Mouse (Mus musculus) brown adipose tissue, adult 24 weeks (tissue): ENCODE measurements around the gene Mtf2. TPM values are rescaled to one million over a fixed set of nuclear protein-coding genes. Genes with fewer than 3 reads are reported as not detected.

Source experiments
- H3K27ac ChIP-seq: fragments of 200-500 bp; replicated peaks from 2 replicates; pipeline ENCODE4 v1.5.1; 2012; ENCODE audit warnings: low read depth, mild to moderate bottlenecking, low read length
- H3K4me1 ChIP-seq: fragments of 200-500 bp; 2 replicates; pipeline ENCODE4 v1.6.1; 2012; ENCODE audit warnings: low read length, mixed read lengths; ENCODE audit not compliant: control insufficient read depth, insufficient read depth, insufficient read length
- H3K4me3 ChIP-seq: fragments of 200-500 bp; 2 replicates; pipeline ENCODE4 v1.5.1; 2012; ENCODE audit warnings: low read depth, mild to moderate bottlenecking, low read length, moderate library complexity; ENCODE audit not compliant: insufficient read depth
- polyA plus RNA-seq: library from polyadenylated mRNA; stranded (reverse); fragments of >200 nt; gene quantifications from 2 replicates; pipeline ENCODE4 v1.2.4, GENCODE M21; 2012; ENCODE audit not compliant: missing spikeins, insufficient read depth, insufficient read length

Gene Mtf2
- polyA plus RNA-seq, 1 experiment = 5.9 TPM

DNA sequence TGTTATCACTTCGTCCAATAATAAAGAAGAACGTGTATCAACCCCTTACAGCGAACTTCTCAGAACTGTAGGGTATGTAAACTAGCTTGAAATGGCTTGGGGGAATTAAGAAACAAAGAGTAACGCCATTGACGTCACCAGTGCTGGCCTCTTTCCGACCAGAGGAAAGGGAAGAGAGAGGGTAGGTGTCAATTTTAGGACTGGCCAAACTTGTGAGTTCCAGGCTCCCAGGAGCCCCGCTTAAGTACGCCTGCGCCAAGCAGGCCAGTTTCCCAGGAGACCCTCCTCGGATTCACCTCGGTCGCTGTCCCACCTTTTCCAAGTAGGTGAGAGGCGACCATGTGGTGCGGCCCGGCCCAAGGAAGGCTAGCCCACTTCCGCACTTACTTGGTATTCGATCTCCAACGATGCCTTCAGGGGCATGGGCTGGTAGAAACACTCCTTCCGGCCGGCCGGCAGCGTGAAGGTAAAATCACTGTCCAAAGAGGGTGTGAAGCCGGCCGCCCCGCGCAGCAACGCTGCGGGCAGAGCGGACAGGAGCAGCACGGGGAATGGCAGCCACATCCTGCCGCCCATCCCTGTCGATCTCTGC, 66.5 kb downstream of the Mtf2 start:
- Histone ChIP-seq H3K27ac (peak overlapping the region; percentile 96), H3K4me3 (peak overlapping the region; percentile 73), H3K4me1 (no peaks in the 10 kb centered on the region)

DNA sequence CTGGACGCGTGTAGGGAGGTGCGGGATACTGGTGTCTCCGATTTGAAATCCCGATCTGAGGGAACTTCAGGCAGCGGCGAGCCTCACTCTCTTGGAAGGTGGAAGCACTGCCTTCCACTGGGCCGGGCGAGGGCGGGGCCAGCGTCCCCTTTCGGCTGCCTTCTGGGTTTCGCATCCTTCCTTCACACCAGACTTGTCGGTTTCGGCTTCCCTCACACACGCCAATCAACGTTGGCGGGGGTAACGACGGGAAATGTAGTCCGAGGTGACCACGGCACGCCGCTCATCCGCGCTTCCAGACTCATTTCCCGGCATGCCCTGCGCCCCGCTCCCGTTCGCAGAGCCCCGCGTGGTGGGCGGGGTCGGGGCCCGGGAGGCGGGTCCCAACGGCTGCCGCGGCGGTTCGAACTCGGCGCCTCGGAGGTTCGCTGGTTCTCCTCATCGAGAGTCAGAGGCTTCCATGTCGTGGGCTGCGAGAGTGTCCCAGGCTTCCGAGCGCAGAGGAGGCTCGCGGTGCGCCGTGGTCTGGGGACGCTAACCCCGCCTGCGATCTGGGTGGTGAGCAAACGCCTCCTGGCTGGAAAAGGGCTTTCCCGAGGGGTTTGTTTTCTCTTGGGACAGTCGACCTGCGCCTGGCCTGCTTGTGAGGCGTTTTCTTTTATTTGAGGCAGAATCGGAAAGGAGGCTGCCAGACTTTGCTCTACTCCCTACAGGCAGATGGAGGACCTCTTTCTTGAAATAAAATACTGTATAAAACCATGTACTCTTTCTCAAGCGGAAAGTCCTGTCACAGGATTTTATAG, 67.2 kb downstream of the Mtf2 start, which contains the start of the genes Tmed5 and Ccdc18:
Gene Tmed5, minus strand, starts transcription at position 180 of the 803 bp plus-strand sequence.
Gene Ccdc18, plus strand, starts transcription at position 435 of the 803 bp plus-strand sequence.
- Histone ChIP-seq H3K4me1 (no peaks in the 10 kb centered on the region), H3K27ac (peak within 1 kb of the TSS; percentile 96), H3K4me3 (peak within 1 kb of the TSS; percentile 73)

DNA sequence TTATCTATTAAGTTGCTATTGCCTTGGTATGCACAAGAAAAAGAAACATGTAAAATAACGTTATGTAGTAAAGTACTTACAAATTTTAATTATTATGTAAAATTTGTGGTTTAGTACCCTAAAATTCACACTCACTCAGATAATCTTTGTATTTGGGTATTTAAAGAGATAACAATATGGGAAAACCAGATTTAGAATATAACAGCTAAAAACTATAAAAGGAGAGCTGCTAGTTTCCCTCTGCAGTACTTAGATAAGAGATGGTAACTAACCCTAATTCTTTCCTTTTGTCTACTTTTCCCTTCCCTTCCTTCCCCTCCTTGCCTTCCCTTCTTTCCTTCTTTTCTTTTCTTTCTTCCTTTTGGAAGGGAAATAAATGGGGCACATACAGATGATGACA, 87.1 kb downstream of the Mtf2 start:
- no peak overlapping the region for H3K4me3 ChIP-seq
- no peak overlapping the region for H3K27ac ChIP-seq
- no peaks in the 10 kb centered on the region for H3K4me1 ChIP-seq

Other genes starting within 250 kb of the Mtf2 start
- not detected in 2 replicates for gene Ube2d2b, start 235.6 kb upstream of the Mtf2 start, polyA plus RNA-seq
- 11.3 and 15.9 TPM in 2 replicates for gene Evi5, start 190.6 kb upstream of the Mtf2 start, polyA plus RNA-seq
- gene Rpl5, start 165.2 kb upstream of the Mtf2 start, polyA plus RNA-seq = 16.1 and 18.4 TPM in 2 replicates
- gene Fam69a, start 78.6 kb upstream of the Mtf2 start, polyA plus RNA-seq = 22.9 and 25.1 TPM in 2 replicates
- 103 and 164 TPM in 2 replicates for gene Tmed5, start 66.9 kb downstream of the Mtf2 start, polyA plus RNA-seq
- gene Ccdc18, start 67.2 kb downstream of the Mtf2 start, polyA plus RNA-seq = 0.83 and 1.5 TPM in 2 replicates
- 17.2 and 19.8 TPM in 2 replicates for gene Dr1, start 203.2 kb downstream of the Mtf2 start, polyA plus RNA-seq
- gene Pigg, start 246.9 kb downstream of the Mtf2 start, polyA plus RNA-seq = 6.2 and 7.6 TPM in 2 replicates